Mouse (Mus musculus): ENCODE measurements at regions not wholly inside any gene's neighbourhood (a gene's known extent, or its start where the extent isn't known, plus 50 kb on each side); places are given as distances from the start of the nearest gene placed in this dataset.

DNA sequence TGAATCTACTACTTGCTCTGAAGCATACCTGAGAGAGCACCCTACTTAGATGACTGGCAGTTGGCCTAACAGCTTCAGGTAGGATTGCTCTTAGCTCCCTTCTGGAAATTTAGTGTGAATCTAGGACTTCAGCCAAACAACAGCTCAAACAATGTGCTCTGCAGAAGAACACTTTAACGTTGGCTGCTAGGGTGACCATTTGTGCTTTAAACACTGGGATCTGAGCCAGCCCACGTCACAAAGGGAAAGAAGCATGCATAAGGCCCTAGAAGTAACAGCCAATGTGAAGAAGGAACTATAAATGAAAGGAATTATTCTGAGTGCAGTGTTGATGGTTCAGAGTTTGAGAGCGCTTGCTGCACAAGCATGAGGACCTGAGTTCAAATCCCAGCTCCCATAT, 101.2 kb upstream of the Dock1 start:
- no peak for TF ChIP-seq TCF12 (IDR thresholded peaks at IDR 0.05; ENCODE audit: low read depth, low read length)
- no peak for TF ChIP-seq CHD2 (IDR thresholded peaks at IDR 0.05; ENCODE audit: low read length)
- no peak for TF ChIP-seq HCFC1 (IDR thresholded peaks at IDR 0.05; ENCODE audit: low read depth, low read length)
